8 mouse cellular contexts compared by ENCODE assay signal in the genomic region with DNA sequence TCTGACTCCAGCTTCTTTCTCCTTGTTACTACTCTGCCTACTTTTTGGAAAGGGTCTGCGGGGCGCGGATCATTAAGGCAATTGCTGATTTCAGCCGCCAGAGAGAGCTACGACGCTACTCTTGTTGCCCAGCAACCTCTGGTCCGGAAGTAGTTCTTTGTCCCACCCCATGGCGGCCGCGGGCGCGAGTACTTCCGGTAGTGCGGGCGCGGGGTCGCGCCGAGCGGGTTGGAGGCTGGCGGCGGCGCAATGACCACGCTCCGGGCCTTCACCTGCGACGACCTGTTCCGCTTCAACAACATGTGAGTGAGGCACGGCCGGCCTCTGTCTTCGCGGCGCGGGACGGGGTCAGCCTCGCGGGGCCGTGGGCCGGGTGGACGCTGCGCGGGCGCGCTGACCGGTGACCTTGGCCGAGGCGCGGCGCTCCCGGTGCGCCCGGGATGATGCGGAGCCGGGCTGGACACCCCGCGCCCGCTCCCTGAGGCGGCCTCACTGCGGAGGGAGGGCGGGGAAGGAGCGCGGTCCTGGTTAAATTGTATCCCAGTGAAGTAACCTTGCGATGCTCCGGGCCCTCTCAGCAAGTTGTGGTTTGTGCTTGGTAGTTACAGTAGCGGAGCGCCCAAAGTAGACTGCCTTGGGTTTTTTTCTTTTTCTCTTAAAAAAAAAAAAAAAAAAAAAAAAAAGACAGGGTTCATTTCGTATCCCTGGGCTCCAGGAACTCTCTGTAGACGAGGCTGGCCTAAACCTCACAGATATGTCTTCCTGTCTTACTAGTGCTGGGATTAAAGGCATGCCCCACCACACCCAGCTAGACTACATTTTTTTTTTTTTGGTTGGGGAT. TPM values are rescaled to one million over a fixed set of nuclear protein-coding genes. Genes with fewer than 3 reads are reported as not detected.
DNase-seq lines count a peak whose midpoint lies in the region; ATAC-seq and TF ChIP-seq lines count a peak whose summit lies in the region.

No protein-coding gene starts in this region.

- peak overlapping the region; percentile 72 for H3K27ac ChIP-seq in lung, embryonic 15.5 days
- H3K27ac ChIP-seq in olfactory bulb, adult 2 months (ENCODE audit: insufficient read depth, low read depth, low read length): peak overlapping the region; percentile 44; the same call in 1 of the 2 replicates

- under 1% methylated on average over 67 of the region's 68 CpGs for WGBS in lung, embryonic 15.5 days
- WGBS in olfactory bulb, adult 2 months: under 1% methylated on average over 68 of the region's 68 CpGs

- peak overlapping the region; percentile 85 for H3K9ac ChIP-seq in lung, embryonic 15.5 days

- H3K4me1 ChIP-seq in lung, embryonic 15.5 days: peaks cover 19% of the 10 kb centered on the region
- peaks cover 6% of the 10 kb centered on the region; the same call in 1 of the 2 replicates for H3K4me1 ChIP-seq in olfactory bulb, adult 2 months (ENCODE audit: control insufficient read depth, insufficient read depth, low read length)

- H3K27me3 ChIP-seq in lung, embryonic 15.5 days: no peaks in the 10 kb centered on the region

- no peaks in the 10 kb centered on the region for H3K9me3 ChIP-seq in lung, embryonic 15.5 days

- 0 out of 2 replicates have a peak, but pooled peaks have one; percentile 33 for TF ChIP-seq CTCF in olfactory bulb, adult 2 months (IDR thresholded peaks at IDR 0.05; ENCODE audit: insufficient read depth, low read depth, low read length)

- peaks cover 9% of the 10 kb centered on the region for H3K36me3 ChIP-seq in lung, embryonic 15.5 days

- TF ChIP-seq POLR2A in olfactory bulb, adult 2 months (IDR thresholded peaks at IDR 0.05; ENCODE audit: insufficient read depth, low read depth, low read length): peak; percentile 77

- H3K4me3 ChIP-seq in lung, embryonic 15.5 days: peak overlapping the region; percentile 92
- H3K4me3 ChIP-seq in olfactory bulb, adult 2 months (ENCODE audit: insufficient read depth, low read depth, low read length): peak overlapping the region; percentile 69

- peak; percentile 93 for DNase-seq in MN1 (ENCODE audit: low spot score)
- peak; percentile 90 for DNase-seq in cerebellum, adult 8-10 months
- DNase-seq in forelimb bud, embryonic 11.5 days (ENCODE audit: low read depth, low spot score): peak; percentile 91
- DNase-seq in layer of hippocampus, adult 9-10 months (ENCODE audit: low spot score): peak; percentile 75
- DNase-seq in thymus, adult 18-20 months: peak; percentile 75 to 80

- peak overlapping the region; percentile 53 for H3K4me2 ChIP-seq in lung, embryonic 15.5 days

- ATAC-seq in hematopoietic stem cell, adult 5-6 weeks (replicated peaks in 1 of 2; ENCODE audit: insufficient read depth in 1 of 2, low FRiP score in 2 of 2, low TSS enrichment in 1 of 2, low read depth in 1 of 2, poor library complexity in 2 of 2, severe bottlenecking in 2 of 2): peak; percentile 97 to 98
- ATAC-seq in lung, embryonic 15.5 days (ENCODE audit: borderline replicate concordance, extremely low read depth, low FRiP score, low TSS enrichment): peak; percentile 94

RNA-seq across cellular contexts. Expression of a gene that starts 1.4 kb away (rescaled TPM):
- 56.6 and 62.2 TPM in 2 replicates for total RNA-seq in hematopoietic stem cell, adult 5-6 weeks (2017)
- 160 and 163 TPM in 2 replicates for polyA plus RNA-seq in lung, embryonic 15.5 days (2015; fragmentation: Nextera tagmentation; extraction: Ambion mirVana)
- polyA plus RNA-seq in olfactory bulb, adult 2 months (2012; ENCODE audit: insufficient read depth, insufficient read length, low replicate concordance, missing spikeins): not detected in 2 replicates

RNA-seq across cellular contexts. Expression of a gene that starts 31.3 kb away (rescaled TPM):
- not detected in 2 replicates for total RNA-seq in hematopoietic stem cell, adult 5-6 weeks (2017)
- 0.29 and 1.2 TPM in 2 replicates for polyA plus RNA-seq in lung, embryonic 15.5 days (2015; fragmentation: Nextera tagmentation; extraction: Ambion mirVana)
- polyA plus RNA-seq in olfactory bulb, adult 2 months (2012; ENCODE audit: insufficient read depth, insufficient read length, low replicate concordance, missing spikeins): not detected in 2 replicates

RNA-seq across cellular contexts. Expression of a gene that starts 31.5 kb away (rescaled TPM):
- total RNA-seq in hematopoietic stem cell, adult 5-6 weeks (2017): 58.6 and 85.0 TPM in 2 replicates
- polyA plus RNA-seq in lung, embryonic 15.5 days (2015; fragmentation: Nextera tagmentation; extraction: Ambion mirVana): 23.8 and 28.1 TPM in 2 replicates
- polyA plus RNA-seq in olfactory bulb, adult 2 months (2012; ENCODE audit: insufficient read depth, insufficient read length, low replicate concordance, missing spikeins): not detected in 2 replicates

Comparison
In these comparisons a context has a peak if more than half of its experiments do, and no peak if none do; other contexts are left out.
1. Peak in every context shown above with its lines: DNase-seq, ATAC-seq, H3K4me3 ChIP-seq and H3K27ac ChIP-seq.